Mouse (Mus musculus) G1E (cell line): ENCODE data around the gene Gm28043. TPM values are rescaled to one million over a fixed set of nuclear protein-coding genes. Genes with fewer than 3 reads are reported as not detected.

Experiments used
- ATAC-seq: 2 replicates; pipeline ENCODE4 v1.8.0; 2016; ENCODE audit warnings: mild to moderate bottlenecking; ENCODE audit not compliant: insufficient number of reproducible peaks, poor library complexity, low FRiP score, severe bottlenecking; ENCODE audit errors: extremely low read depth
- DNase-seq: peaks from one replicate; pipeline ENCODE4 v3.0.0; 2012; ENCODE audit warnings: low spot score
- H3K27me3 ChIP-seq: 2 replicates; pipeline ENCODE4 v1.6.1; 2012; ENCODE audit warnings: mild to moderate bottlenecking, low read length, inconsistent platforms; ENCODE audit not compliant: insufficient read depth
- H3K36me3 ChIP-seq: replicated peaks from 2 replicates; pipeline ENCODE3; 2012; ENCODE audit warnings: mild to moderate bottlenecking, inconsistent platforms
- H3K4me1 ChIP-seq: 2 replicates; pipeline ENCODE4 v1.6.1; 2012; ENCODE audit warnings: low read depth, low read length, inconsistent platforms, mixed read lengths; ENCODE audit not compliant: insufficient read depth
- H3K4me3 ChIP-seq: 2 replicates; pipeline ENCODE4 v1.5.1; 2012; ENCODE audit warnings: low read depth, mild to moderate bottlenecking, inconsistent platforms, low read length, moderate library complexity, mixed read lengths
- H3K9me3 ChIP-seq: replicated peaks from 2 replicates; pipeline ENCODE4 v1.6.1; 2012; ENCODE audit warnings: inconsistent platforms
- CTCF ChIP-seq: IDR thresholded peaks from 2 replicates; pipeline ENCODE4 v1.5.1; 2012; ENCODE audit warnings: low read depth, low read length, inconsistent platforms, mixed read lengths
- GATA1 ChIP-seq: IDR thresholded peaks from 2 replicates; pipeline ENCODE4 v1.6.1; 2012; ENCODE audit warnings: borderline replicate concordance, low read length, inconsistent platforms, mixed read lengths
- GATA2 ChIP-seq: IDR thresholded peaks from 2 replicates; pipeline ENCODE4 v1.6.1; 2012; ENCODE audit warnings: low read depth, low read length, inconsistent platforms, borderline replicate concordance
- POLR2AphosphoS5 ChIP-seq: IDR thresholded peaks from 2 replicates; pipeline ENCODE4 v1.6.1; 2012; ENCODE audit warnings: low read depth, low read length, inconsistent platforms; ENCODE audit not compliant: insufficient replicate concordance
- TAL1 ChIP-seq: conservative IDR thresholded peaks from 2 replicates; pipeline ENCODE4 v1.6.1; 2012; ENCODE audit warnings: low read depth, low read length, inconsistent platforms, mixed read lengths
- polyA plus RNA-seq: library from polyadenylated mRNA; stranded (reverse); fragments of >175 nt; gene quantifications from 2 replicates; pipeline ENCODE4 v1.2.3, GENCODE M21; 2012
- total RNA-seq, 2 experiments: library from RNA; stranded (forward) in 1 of 2; stranded (reverse) in 1 of 2; fragments of 200-1000 nt in 1 of 2; fragments of >200 nt in 1 of 2; fragmentation: Nextera tagmentation in 1 of 2; gene quantifications; 2 replicates each; pipeline ENCODE4 v1.2.3; 2014 to 2017

The Gm28043 gene
- total and polyA plus RNA-seq, 3 experiments, result 0.29 to 9.2 (median 4.8) TPM

DNA sequence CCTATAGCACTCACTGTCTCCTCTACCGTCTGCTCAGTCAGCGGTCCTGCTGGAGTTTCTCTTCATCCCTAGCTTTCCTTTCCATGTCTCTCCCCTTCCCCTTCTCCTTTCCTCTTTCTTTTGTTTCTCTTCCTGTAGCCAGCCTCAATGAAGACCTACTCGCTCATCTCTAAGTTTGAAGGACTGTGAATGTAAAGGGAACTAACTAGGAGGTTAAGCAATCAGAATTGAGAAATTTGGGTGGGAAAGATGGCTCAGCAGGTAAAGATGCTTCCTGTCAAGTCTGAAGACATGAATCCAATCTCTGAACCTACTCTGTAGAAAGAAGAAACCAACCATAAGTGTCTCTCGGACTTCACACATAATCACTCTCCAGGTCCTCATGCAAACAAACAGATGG, 58.6 kb downstream of the Gm28043 start:
- TF ChIP-seq GATA1 (no peak), CTCF (no peak)
- DNase-seq (no peak), ATAC-seq (no peak)
- Histone ChIP-seq H3K4me3 (no peak overlapping the region), H3K9me3 (no peaks in the 10 kb centered on the region), H3K27me3 (no peaks in the 10 kb centered on the region; the same call in 1 of the 2 replicates), H3K4me1 (peaks cover 48% of the 10 kb centered on the region), H3K36me3 (peaks cover 97% of the 10 kb centered on the region)

DNA sequence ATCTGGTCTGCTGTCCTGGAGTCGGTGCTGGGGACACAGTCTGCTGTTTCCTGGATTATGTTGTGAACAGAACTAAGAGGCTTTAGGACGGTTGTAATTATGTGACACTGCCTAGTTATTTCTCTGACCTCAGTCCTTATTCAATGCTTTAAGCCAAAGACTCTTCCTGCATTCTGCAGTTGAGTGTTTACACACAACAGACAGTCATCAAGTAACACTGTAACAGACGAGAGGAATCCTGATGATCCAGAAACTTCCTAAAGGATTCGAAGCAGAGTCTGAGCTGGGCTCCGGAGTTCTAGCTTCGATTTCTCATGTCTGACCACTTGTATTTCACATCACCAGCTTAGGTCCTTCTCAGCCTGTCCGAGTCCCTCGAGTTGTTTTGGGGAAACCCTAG, 63.9 kb downstream of the Gm28043 start:
- no peak for DNase-seq
- Histone ChIP-seq H3K4me1 (peaks cover 65% of the 10 kb centered on the region), H3K36me3 (peaks cover 97% of the 10 kb centered on the region), H3K27me3 (no peaks in the 10 kb centered on the region; the same call in 1 of the 2 replicates), H3K9me3 (no peaks in the 10 kb centered on the region), H3K4me3 (no peak overlapping the region)
- no peak for ATAC-seq
- TF ChIP-seq TAL1, result no peak
- TF ChIP-seq GATA2, result no peak
- TF ChIP-seq GATA1, result no peak
- no peak for TF ChIP-seq POLR2AphosphoS5
- no peak for TF ChIP-seq CTCF

DNA sequence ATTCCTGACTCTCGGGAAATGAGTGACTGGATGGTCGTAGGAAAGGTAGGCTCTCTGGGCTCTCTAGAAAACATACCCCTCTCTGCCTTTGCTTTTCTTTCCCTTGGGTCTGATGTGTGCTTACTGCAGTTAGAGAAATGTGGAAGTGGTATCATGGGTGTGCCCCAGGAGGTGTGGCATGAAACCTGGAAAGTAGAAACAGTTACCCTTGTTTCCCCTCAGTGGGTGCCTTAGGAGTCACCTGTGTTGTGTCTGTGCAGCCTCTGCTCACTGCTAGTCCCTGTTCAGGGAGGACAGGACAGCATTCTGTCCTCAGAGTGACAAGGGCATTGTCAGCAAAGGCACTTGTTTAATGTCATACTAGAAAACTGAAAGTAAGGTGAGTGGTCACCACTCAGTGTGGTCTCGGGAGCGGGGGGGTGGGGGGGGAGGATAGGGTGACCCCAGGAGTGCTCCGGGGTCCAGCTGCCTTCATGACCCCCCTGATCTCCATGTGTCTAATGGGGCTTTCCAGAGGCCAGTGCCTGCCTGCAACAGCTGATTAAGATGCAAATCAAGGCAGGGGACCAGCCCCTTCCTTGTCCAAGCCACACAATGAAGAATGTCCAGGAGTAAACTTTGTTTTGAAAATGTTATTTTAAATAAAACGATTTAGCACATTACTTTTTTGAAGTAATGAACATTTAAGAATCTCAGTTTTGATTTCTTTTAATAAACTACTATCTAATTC, 64.5 kb downstream of the Gm28043 start:
- no peak for TF ChIP-seq CTCF
- TF ChIP-seq POLR2AphosphoS5, result no peak
- TF ChIP-seq TAL1, result no peak
- no peak for TF ChIP-seq GATA2
- TF ChIP-seq GATA1, result no peak
- Histone ChIP-seq H3K9me3 (no peaks in the 10 kb centered on the region), H3K4me1 (peaks cover 72% of the 10 kb centered on the region), H3K27me3 (no peaks in the 10 kb centered on the region; the same call in 1 of the 2 replicates), H3K36me3 (peaks cover 97% of the 10 kb centered on the region), H3K4me3 (no peak overlapping the region)
- ATAC-seq (no peak), DNase-seq (no peak)

DNA sequence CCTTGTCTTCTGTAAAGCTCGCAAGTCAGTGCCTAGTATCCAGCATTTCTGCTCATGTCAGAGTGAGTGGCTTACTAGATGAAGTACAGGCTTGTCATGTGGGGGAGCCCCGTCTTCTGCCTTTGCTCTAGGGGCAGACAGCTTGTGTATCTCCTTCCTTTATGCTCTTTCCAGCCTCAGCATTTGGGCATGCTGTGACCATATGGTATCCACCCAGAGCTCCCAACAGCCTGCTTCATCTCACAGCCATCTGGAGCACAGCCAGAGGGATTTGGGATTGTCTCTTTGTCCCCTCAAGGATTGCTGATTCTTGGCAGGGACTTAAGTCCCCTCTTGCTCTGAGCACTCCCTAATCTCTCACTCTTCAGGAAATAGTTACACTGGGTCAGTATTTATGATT, 65.5 kb downstream of the Gm28043 start:
- ATAC-seq (no peak), DNase-seq (no peak)
- Histone ChIP-seq H3K9me3 (no peaks in the 10 kb centered on the region), H3K4me3 (no peak overlapping the region), H3K27me3 (no peaks in the 10 kb centered on the region; the same call in 1 of the 2 replicates), H3K4me1 (peaks cover 82% of the 10 kb centered on the region), H3K36me3 (peaks cover 97% of the 10 kb centered on the region)
- no peak for TF ChIP-seq CTCF
- TF ChIP-seq GATA2, result no peak
- TF ChIP-seq GATA1, result no peak
- no peak for TF ChIP-seq POLR2AphosphoS5
- no peak for TF ChIP-seq TAL1

DNA sequence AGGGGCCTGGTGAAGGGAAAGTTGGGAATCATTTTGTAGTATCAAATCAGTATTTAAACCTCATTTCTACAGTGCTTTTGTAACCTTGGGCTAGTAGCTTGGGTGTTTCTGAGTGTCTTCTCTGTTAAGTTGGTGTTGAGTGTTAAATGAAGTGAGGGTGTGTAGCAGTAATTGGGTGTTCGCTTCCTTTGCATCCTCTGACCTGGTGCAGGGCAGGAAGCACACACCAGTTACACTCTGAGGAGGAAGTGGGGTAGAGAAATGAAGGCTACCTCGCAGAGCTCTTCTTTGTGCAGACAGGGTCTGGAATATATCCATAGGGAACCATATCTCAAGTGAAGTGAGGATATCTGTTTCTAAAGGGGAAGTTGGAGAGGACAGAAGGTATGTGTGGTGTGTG, 66.2 kb downstream of the Gm28043 start:
- Histone ChIP-seq H3K4me1 (peaks cover 89% of the 10 kb centered on the region), H3K36me3 (peaks cover 97% of the 10 kb centered on the region), H3K9me3 (no peaks in the 10 kb centered on the region), H3K4me3 (no peak overlapping the region), H3K27me3 (no peaks in the 10 kb centered on the region; the same call in 1 of the 2 replicates)
- DNase-seq, result no peak
- ATAC-seq, result no peak
- TF ChIP-seq GATA2 (no peak), CTCF (no peak), GATA1 (no peak), POLR2AphosphoS5 (no peak), TAL1 (no peak)

DNA sequence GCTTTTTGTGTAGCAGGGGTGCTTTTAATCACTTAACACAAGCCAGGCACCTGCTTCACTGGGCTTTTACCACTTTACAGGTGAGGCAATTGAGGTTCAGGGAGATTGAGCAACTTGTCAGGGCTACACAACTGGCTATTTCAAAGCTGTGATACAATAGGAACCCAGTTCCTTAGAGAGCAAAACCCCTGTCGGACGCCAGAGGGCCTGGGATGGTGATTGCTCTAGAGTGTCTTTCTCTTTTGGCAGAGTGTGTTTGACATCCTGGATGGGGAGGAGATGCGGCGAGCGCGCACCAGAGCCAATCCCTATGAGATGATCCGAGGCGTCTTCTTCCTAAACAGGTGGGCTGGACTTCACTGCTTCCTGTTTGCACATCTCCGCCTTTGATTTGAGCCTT, 67.0 kb downstream of the Gm28043 start:
- DNase-seq (no peak), ATAC-seq (no peak)
- Histone ChIP-seq H3K36me3 (peaks cover 95% of the 10 kb centered on the region), H3K4me1 (peaks cover 90% of the 10 kb centered on the region), H3K27me3 (no peaks in the 10 kb centered on the region; the same call in 1 of the 2 replicates), H3K4me3 (no peak overlapping the region), H3K9me3 (no peaks in the 10 kb centered on the region)
- no peak for TF ChIP-seq POLR2AphosphoS5
- no peak for TF ChIP-seq TAL1
- no peak for TF ChIP-seq GATA2
- TF ChIP-seq CTCF, result no peak
- TF ChIP-seq GATA1, result no peak

DNA sequence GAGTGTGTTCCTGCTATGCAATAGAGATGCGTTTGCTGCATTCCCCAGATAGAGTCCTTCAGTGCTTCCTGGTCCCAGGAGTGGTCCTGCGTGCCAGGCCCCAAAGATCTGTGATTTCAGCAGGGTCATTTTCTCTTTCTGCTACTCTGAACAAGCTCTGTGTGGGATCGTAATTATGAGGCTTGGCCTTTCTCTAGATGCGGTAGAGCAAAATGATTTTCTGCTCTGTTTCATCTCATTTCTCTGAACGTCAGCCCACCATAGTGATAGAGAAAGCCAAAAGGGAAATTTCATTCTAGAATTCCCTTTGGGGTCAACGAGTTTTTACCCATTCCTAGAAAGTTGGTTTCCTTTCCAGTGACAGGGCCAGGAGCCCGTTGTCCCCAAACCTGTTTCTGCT, 67.6 kb downstream of the Gm28043 start:
- Histone ChIP-seq H3K4me1 (peaks cover 93% of the 10 kb centered on the region), H3K36me3 (peaks cover 92% of the 10 kb centered on the region), H3K9me3 (no peaks in the 10 kb centered on the region), H3K27me3 (no peaks in the 10 kb centered on the region), H3K4me3 (no peak overlapping the region)
- DNase-seq (no peak), ATAC-seq (no peak)
- TF ChIP-seq TAL1 (no peak), POLR2AphosphoS5 (no peak), CTCF (no peak)
